Mouse (Mus musculus) olfactory bulb, adult 2 months (tissue): ENCODE results near the gene Cubn. TPM values are rescaled to one million over a fixed set of nuclear protein-coding genes. Genes with fewer than 3 reads are reported as not detected.

ENCODE experiments used
- H3K27ac ChIP-seq: fragments of 200-500 bp; 2 replicates; pipeline ENCODE4 v1.5.1; 2012; ENCODE audit warnings: low read depth, low read length; ENCODE audit not compliant: insufficient read depth
- H3K4me1 ChIP-seq: fragments of 200-500 bp; 2 replicates; pipeline ENCODE4 v1.6.1; 2012; ENCODE audit warnings: low read length; ENCODE audit not compliant: control insufficient read depth, insufficient read depth
- H3K4me3 ChIP-seq: fragments of 200-500 bp; 2 replicates; pipeline ENCODE4 v1.5.1; 2012; ENCODE audit warnings: mild to moderate bottlenecking, low read depth, low read length, moderate library complexity; ENCODE audit not compliant: insufficient read depth
- CTCF ChIP-seq: fragments of 200-500 bp; IDR thresholded peaks from 2 replicates; pipeline ENCODE4 v1.5.1; 2012; ENCODE audit warnings: low read depth, mild to moderate bottlenecking, low read length, moderate library complexity; ENCODE audit not compliant: insufficient read depth
- POLR2A ChIP-seq: fragments of 200-500 bp; IDR thresholded peaks from 2 replicates; pipeline ENCODE4 v1.6.1; 2012; ENCODE audit warnings: mild to moderate bottlenecking, low read depth, low read length, moderate library complexity; ENCODE audit not compliant: insufficient read depth
- WGBS: fragments of 180-500 bp; shearing (Covaris S2); methylation state at CpG from one replicate; pipeline ENCODE4 v1.1.7; 2018; 5-methylcytosine and 5-hydroxymethylcytosine counted together
- polyA plus RNA-seq: library from polyadenylated mRNA; stranded (reverse); fragments of >200 nt; gene quantifications from 2 replicates; pipeline ENCODE4 v1.2.4, GENCODE M21; 2012; ENCODE audit warnings: low replicate concordance; ENCODE audit not compliant: missing spikeins, insufficient read depth, insufficient read length

Gene Cubn
- polyA plus RNA-seq, 1 experiment = not detected

GRCm38 (mm10) chr2:13290661-13291060 is 201.0 kb downstream of the Cubn start:
- Histone ChIP-seq H3K27ac (no peak overlapping the region), H3K4me3 (no peak overlapping the region), H3K4me1 (no peaks in the 10 kb centered on the region)
- 0% methylated on average over 1 of the region's 1 CpGs for WGBS
- TF ChIP-seq POLR2A = no peak

- Histone ChIP-seq H3K4me1 (no peaks in the 10 kb centered on the region), H3K27ac (no peak overlapping the region), H3K4me3 (no peak overlapping the region)
- WGBS = 73% methylated on average over 3 of the region's 3 CpGs
- no peak for TF ChIP-seq CTCF
Observed at GRCm38 (mm10) chr2:13290070-13290469, 201.5 kb downstream of the Cubn start.

- Histone ChIP-seq H3K4me3 (no peak overlapping the region), H3K27ac (no peak overlapping the region), H3K4me1 (no peaks in the 10 kb centered on the region)
- TF ChIP-seq CTCF = no peak
- TF ChIP-seq POLR2A = no peak
- 47% methylated on average over 10 of the region's 10 CpGs for WGBS
Observed at GRCm38 (mm10) chr2:13278114-13278862, 213.3 kb downstream of the Cubn start.

GRCm38 (mm10) chr2:13275874-13276273 is 215.7 kb downstream of the Cubn start:
- Histone ChIP-seq H3K4me3 (no peak overlapping the region), H3K4me1 (0 out of 2 replicates have a peak, but pooled peaks cover 2% of the 10 kb centered on the region), H3K27ac (no peak overlapping the region)
- TF ChIP-seq POLR2A (no peak), CTCF (no peak)
- 61% methylated on average over 7 of the region's 7 CpGs for WGBS

- H3K27ac ChIP-seq = 0 out of 2 replicates have a peak within 1 kb of the TSS, but pooled peaks have one; percentile 22
- peaks cover 6% of the 10 kb centered on the region for H3K4me1 ChIP-seq
- peak within 1 kb of the TSS; percentile 86 for H3K4me3 ChIP-seq
- under 1% methylated on average over 37 of the region's 37 CpGs for WGBS
- TF ChIP-seq CTCF (no peak), POLR2A (peak; percentile 39; the same call in 1 of the 2 replicates)
Observed at GRCm38 (mm10) chr2:13271165-13271957, 220.3 kb downstream of the Cubn start, which contains the start of gene Rsu1. Rsu1 (minus strand) TSS chr2:13271415.

GRCm38 (mm10) chr2:13270736-13271135 is 220.9 kb downstream of the Cubn start:
- Histone ChIP-seq H3K4me1 (peaks cover 6% of the 10 kb centered on the region), H3K4me3 (peak overlapping the region; percentile 86), H3K27ac (0 out of 2 replicates have a peak overlapping the region, but pooled peaks have one; percentile 22)
- WGBS = 45% methylated on average over 8 of the region's 8 CpGs
- no peak for TF ChIP-seq CTCF
- no peak for TF ChIP-seq POLR2A

- TF ChIP-seq CTCF (no peak), POLR2A (no peak)
- 97% methylated on average over 4 of the region's 4 CpGs for WGBS
Observed at GRCm38 (mm10) chr2:13268681-13269293, 222.8 kb downstream of the Cubn start.

GRCm38 (mm10) chr2:13264875-13265274 is 226.7 kb downstream of the Cubn start:
- no peak for TF ChIP-seq POLR2A
- Histone ChIP-seq H3K4me3 (no peak overlapping the region), H3K4me1 (peaks cover 3% of the 10 kb centered on the region), H3K27ac (no peak overlapping the region)
- 44% methylated on average over 4 of the region's 4 CpGs for WGBS

More at GRCm38 (mm10) chr2:13268681-13269293, 222.8 kb downstream of the Cubn start:
- H3K4me3 ChIP-seq = no peak overlapping the region
- H3K4me1 ChIP-seq = peaks cover 8% of the 10 kb centered on the region
- no peak overlapping the region for H3K27ac ChIP-seq

GRCm38 (mm10) chr2:13263150-13263549 is 228.5 kb downstream of the Cubn start:
- Histone ChIP-seq H3K27ac (no peak overlapping the region), H3K4me3 (no peak overlapping the region), H3K4me1 (peaks cover 3% of the 10 kb centered on the region)
- TF ChIP-seq POLR2A (no peak), CTCF (no peak)
- 75% methylated on average over 4 of the region's 4 CpGs for WGBS
